Mouse (Mus musculus): ENCODE results near the gene Abcb11. TPM values are rescaled to one million over a fixed set of nuclear protein-coding genes. Genes with fewer than 3 reads are reported as not detected.

Abcb11 gene
- polyA plus RNA-seq, 1 experiment: not detected

DNA sequence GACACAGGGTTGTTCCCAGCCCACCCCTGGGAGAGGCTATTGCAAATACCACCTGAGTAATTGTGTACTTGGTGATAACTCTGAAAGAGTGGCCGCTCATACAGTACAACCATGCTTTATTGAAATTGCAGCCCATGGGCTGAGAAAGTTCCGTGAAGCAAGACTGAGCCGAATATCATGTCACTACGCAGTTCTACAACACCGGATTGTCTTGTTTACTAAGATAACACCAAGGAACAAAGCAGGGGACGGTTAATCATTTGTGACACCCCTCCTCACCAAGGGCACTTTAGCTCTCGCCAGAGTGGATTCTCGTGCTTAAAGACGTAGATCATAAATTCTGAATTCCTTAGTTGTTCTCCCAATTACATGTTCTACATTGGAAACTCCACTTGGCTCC is 103.1 kb downstream of the Abcb11 start:
- Histone ChIP-seq H3K27me3 (ENCODE audit: control insufficient read depth, insufficient read depth, insufficient read length) (no peaks in the 10 kb centered on the region), H3ac (ENCODE audit: control insufficient read depth, insufficient read length) (no peak overlapping the region), H3K4me3 (no peak overlapping the region), H3K79me2 (ENCODE audit: control insufficient read depth, insufficient read depth) (no peaks in the 10 kb centered on the region), H3K36me3 (ENCODE audit: control insufficient read depth, insufficient read depth) (no peaks in the 10 kb centered on the region), H3K4me2 (ENCODE audit: low read depth) (no peak overlapping the region)
- no peak for TF ChIP-seq REST (IDR thresholded peaks at IDR 0.05; ENCODE audit: insufficient read depth, insufficient read length)
- TF ChIP-seq SRF (IDR thresholded peaks at IDR 0.05; ENCODE audit: control insufficient read depth, insufficient read length, low read depth): no peak
- no peak for TF ChIP-seq MYOG (IDR thresholded peaks at IDR 0.05; ENCODE audit: control insufficient read depth in 1 of 3, insufficient read depth in 1 of 3, insufficient read length in 2 of 3, low read depth in 2 of 3)
- no peak for TF ChIP-seq USF1 (IDR thresholded peaks at IDR 0.05; ENCODE audit: low read depth)
- no peak for TF ChIP-seq CEBPB (IDR thresholded peaks at IDR 0.05; ENCODE audit: insufficient read depth, poor library complexity, severe bottlenecking)
- no peak for TF ChIP-seq POLR2AphosphoS2 (IDR thresholded peaks at IDR 0.05; ENCODE audit: insufficient read length, low read depth)
- TF ChIP-seq POLR2A (IDR thresholded peaks at IDR 0.05; ENCODE audit: insufficient read length, low read depth): no peak
- TF ChIP-seq MAX (IDR thresholded peaks at IDR 0.05; ENCODE audit: low read depth): no peak

- Histone ChIP-seq H3K27me3 (ENCODE audit: control insufficient read depth, insufficient read depth, insufficient read length) (no peaks in the 10 kb centered on the region), H3ac (ENCODE audit: control insufficient read depth, insufficient read length) (no peak overlapping the region), H3K4me2 (ENCODE audit: low read depth) (no peak overlapping the region), H3K4me3 (no peak overlapping the region), H3K79me2 (ENCODE audit: control insufficient read depth, insufficient read depth) (no peaks in the 10 kb centered on the region), H3K36me3 (ENCODE audit: control insufficient read depth, insufficient read depth) (no peaks in the 10 kb centered on the region)
- no peak for TF ChIP-seq POLR2A (IDR thresholded peaks at IDR 0.05; ENCODE audit: insufficient read length, low read depth)
- TF ChIP-seq POLR2AphosphoS2 (IDR thresholded peaks at IDR 0.05; ENCODE audit: insufficient read length, low read depth): no peak
- TF ChIP-seq MYOD1 (IDR thresholded peaks at IDR 0.05; ENCODE audit: control insufficient read depth in 1 of 3, insufficient read length in 2 of 3, low read depth in 2 of 3): no peak
- TF ChIP-seq CEBPB (IDR thresholded peaks at IDR 0.05; ENCODE audit: insufficient read depth, poor library complexity, severe bottlenecking): no peak
- no peak for TF ChIP-seq E2F4 (IDR thresholded peaks at IDR 0.05; ENCODE audit: insufficient read depth)
- no peak for TF ChIP-seq MAX (IDR thresholded peaks at IDR 0.05; ENCODE audit: low read depth)
- TF ChIP-seq SRF (IDR thresholded peaks at IDR 0.05; ENCODE audit: control insufficient read depth, insufficient read length, low read depth): no peak
- TF ChIP-seq TCF3 (IDR thresholded peaks at IDR 0.05; ENCODE audit: insufficient read length, low read depth): no peak
- TF ChIP-seq USF1 (IDR thresholded peaks at IDR 0.05; ENCODE audit: low read depth): no peak
- no peak for TF ChIP-seq MYOG (IDR thresholded peaks at IDR 0.05; ENCODE audit: control insufficient read depth in 1 of 3, insufficient read depth in 1 of 3, insufficient read length in 2 of 3, low read depth in 2 of 3)
- TF ChIP-seq TCF12 (IDR thresholded peaks at IDR 0.05; ENCODE audit: insufficient read depth, poor library complexity, severe bottlenecking): no peak
- no peak for TF ChIP-seq REST (IDR thresholded peaks at IDR 0.05; ENCODE audit: insufficient read depth, insufficient read length)
These were observed 107.3 kb downstream of the Abcb11 start for GRCm38 (mm10) chr2:69234976-69235678.

DNA sequence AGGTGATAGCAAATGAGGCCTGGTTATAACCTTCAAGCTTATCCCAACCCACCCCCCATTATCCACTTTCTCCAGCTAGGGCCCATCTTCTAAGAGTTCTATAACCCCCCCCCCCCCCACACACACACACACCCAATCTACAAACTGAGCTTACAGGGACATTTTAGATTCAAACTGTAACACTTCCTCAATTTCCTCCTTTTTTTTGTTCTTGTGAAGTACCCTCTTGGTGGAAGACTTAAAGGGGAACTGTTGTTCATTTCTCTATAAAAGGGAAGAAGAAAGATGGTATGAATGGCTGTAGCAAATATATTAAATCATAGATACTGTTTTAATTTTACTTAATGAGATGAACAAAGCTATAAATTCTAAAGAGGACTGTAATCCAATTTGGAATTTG is 110.3 kb downstream of the Abcb11 start:
- TF ChIP-seq USF1 (IDR thresholded peaks at IDR 0.05; ENCODE audit: low read depth): no peak
- TF ChIP-seq POLR2AphosphoS2 (IDR thresholded peaks at IDR 0.05; ENCODE audit: insufficient read length, low read depth): no peak
- no peak for TF ChIP-seq SRF (IDR thresholded peaks at IDR 0.05; ENCODE audit: control insufficient read depth, insufficient read length, low read depth)
- no peak for TF ChIP-seq POLR2A (IDR thresholded peaks at IDR 0.05; ENCODE audit: insufficient read length, low read depth)
- TF ChIP-seq E2F4 (IDR thresholded peaks at IDR 0.05; ENCODE audit: insufficient read depth): no peak
- no peak for TF ChIP-seq REST (IDR thresholded peaks at IDR 0.05; ENCODE audit: insufficient read depth, insufficient read length)
- no peak for TF ChIP-seq MYOD1 (IDR thresholded peaks at IDR 0.05; ENCODE audit: control insufficient read depth in 1 of 3, insufficient read length in 2 of 3, low read depth in 2 of 3)
- no peak for TF ChIP-seq TCF3 (IDR thresholded peaks at IDR 0.05; ENCODE audit: insufficient read length, low read depth)
- TF ChIP-seq MYOG (IDR thresholded peaks at IDR 0.05; ENCODE audit: control insufficient read depth in 1 of 3, insufficient read depth in 1 of 3, insufficient read length in 2 of 3, low read depth in 2 of 3): no peak
- TF ChIP-seq MAX (IDR thresholded peaks at IDR 0.05; ENCODE audit: low read depth): no peak
- TF ChIP-seq CEBPB (IDR thresholded peaks at IDR 0.05; ENCODE audit: insufficient read depth, poor library complexity, severe bottlenecking): no peak
- TF ChIP-seq TCF12 (IDR thresholded peaks at IDR 0.05; ENCODE audit: insufficient read depth, poor library complexity, severe bottlenecking): no peak
- H3K79me2 ChIP-seq (ENCODE audit: control insufficient read depth, insufficient read depth): no peaks in the 10 kb centered on the region
- no peak overlapping the region for H3ac ChIP-seq (ENCODE audit: control insufficient read depth, insufficient read length)
- no peak overlapping the region for H3K4me2 ChIP-seq (ENCODE audit: low read depth)
- no peaks in the 10 kb centered on the region for H3K27me3 ChIP-seq (ENCODE audit: control insufficient read depth, insufficient read depth, insufficient read length)
- H3K4me3 ChIP-seq: no peak overlapping the region
- no peaks in the 10 kb centered on the region for H3K36me3 ChIP-seq (ENCODE audit: control insufficient read depth, insufficient read depth)

- Histone ChIP-seq H3K79me2 (ENCODE audit: control insufficient read depth, insufficient read depth) (no peaks in the 10 kb centered on the region), H3K4me2 (ENCODE audit: low read depth) (no peak overlapping the region), H3ac (ENCODE audit: control insufficient read depth, insufficient read length) (no peak overlapping the region), H3K27me3 (ENCODE audit: control insufficient read depth, insufficient read depth, insufficient read length) (no peaks in the 10 kb centered on the region), H3K36me3 (ENCODE audit: control insufficient read depth, insufficient read depth) (no peaks in the 10 kb centered on the region), H3K4me3 (no peak overlapping the region)
- no peak for TF ChIP-seq TCF12 (IDR thresholded peaks at IDR 0.05; ENCODE audit: insufficient read depth, poor library complexity, severe bottlenecking)
- TF ChIP-seq CEBPB (IDR thresholded peaks at IDR 0.05; ENCODE audit: insufficient read depth, poor library complexity, severe bottlenecking): no peak
- no peak for TF ChIP-seq MAX (IDR thresholded peaks at IDR 0.05; ENCODE audit: low read depth)
- no peak for TF ChIP-seq MYOD1 (IDR thresholded peaks at IDR 0.05; ENCODE audit: control insufficient read depth in 1 of 3, insufficient read length in 2 of 3, low read depth in 2 of 3)
- TF ChIP-seq TCF3 (IDR thresholded peaks at IDR 0.05; ENCODE audit: insufficient read length, low read depth): no peak
- no peak for TF ChIP-seq POLR2A (IDR thresholded peaks at IDR 0.05; ENCODE audit: insufficient read length, low read depth)
- no peak for TF ChIP-seq MYOG (IDR thresholded peaks at IDR 0.05; ENCODE audit: control insufficient read depth in 1 of 3, insufficient read depth in 1 of 3, insufficient read length in 2 of 3, low read depth in 2 of 3)
- no peak for TF ChIP-seq POLR2AphosphoS2 (IDR thresholded peaks at IDR 0.05; ENCODE audit: insufficient read length, low read depth)
- TF ChIP-seq E2F4 (IDR thresholded peaks at IDR 0.05; ENCODE audit: insufficient read depth): no peak
- TF ChIP-seq USF1 (IDR thresholded peaks at IDR 0.05; ENCODE audit: low read depth): no peak
- TF ChIP-seq SRF (IDR thresholded peaks at IDR 0.05; ENCODE audit: control insufficient read depth, insufficient read length, low read depth): no peak
- no peak for TF ChIP-seq REST (IDR thresholded peaks at IDR 0.05; ENCODE audit: insufficient read depth, insufficient read length)
These were observed 112.3 kb downstream of the Abcb11 start for GRCm38 (mm10) chr2:69230137-69230536.
